Mouse (Mus musculus): Measurements from ENCODE around the gene Hs3st3b1. TPM values are rescaled to one million over a fixed set of nuclear protein-coding genes. Genes with fewer than 3 reads are reported as not detected.

The Hs3st3b1 gene
- polyA plus RNA-seq, 1 experiment = 9.6 TPM

DNA sequence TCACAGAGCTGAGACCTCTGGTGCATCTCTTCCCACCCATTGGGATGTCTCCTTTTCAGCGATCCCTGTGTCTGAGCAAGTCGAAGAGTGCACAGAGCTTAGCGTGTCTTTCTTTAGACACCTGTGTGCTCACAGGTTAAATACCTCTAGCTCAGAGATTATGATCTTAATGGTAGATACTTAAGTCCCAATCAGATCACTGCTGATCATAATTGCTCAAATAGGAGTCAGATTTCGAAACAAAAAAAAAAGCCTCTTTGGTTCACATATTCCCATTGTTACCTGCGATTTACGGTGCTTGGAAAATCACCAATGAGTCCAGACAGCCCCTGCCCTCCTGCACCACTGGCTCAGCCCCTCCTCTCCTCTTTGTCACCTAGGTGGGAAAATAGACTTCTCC, 28.5 kb downstream of the Hs3st3b1 start:
- 91% methylated on average over 6 of the region's 6 CpGs for WGBS
- no peak for DNase-seq (ENCODE audit: low read depth in 1 of 2, low spot score in 2 of 2)
- H3K27ac ChIP-seq (ENCODE audit: insufficient read depth, low read length) = no peak overlapping the region
- TF ChIP-seq POLR2A (IDR thresholded peaks at IDR 0.05; ENCODE audit: low read depth, low read length) = no peak
- TF ChIP-seq CTCF (IDR thresholded peaks at IDR 0.05; ENCODE audit: extremely low read depth, insufficient read depth, insufficient read length, insufficient replicate concordance) = no peak
- H3K36me3 ChIP-seq (ENCODE audit: control insufficient read depth, insufficient read depth, low read length) = no peaks in the 10 kb centered on the region
- H3K4me3 ChIP-seq (ENCODE audit: extremely low read depth, insufficient read depth, insufficient read length) = no peak overlapping the region
- no peaks in the 10 kb centered on the region for H3K27me3 ChIP-seq (ENCODE audit: control insufficient read depth, insufficient read depth, low read length)
- no peaks in the 10 kb centered on the region; the same call in 1 of the 2 replicates for H3K4me1 ChIP-seq (ENCODE audit: control insufficient read depth, insufficient read depth, insufficient read length)

GRCm38 (mm10) chr11:63891479-63892020, 30.5 kb downstream of the Hs3st3b1 start:
- H3K27me3 ChIP-seq (ENCODE audit: control insufficient read depth, insufficient read depth, low read length) = no peaks in the 10 kb centered on the region
- no peak overlapping the region for H3K27ac ChIP-seq (ENCODE audit: insufficient read depth, low read length)
- TF ChIP-seq CTCF (IDR thresholded peaks at IDR 0.05; ENCODE audit: extremely low read depth, insufficient read depth, insufficient read length, insufficient replicate concordance) (no peak), POLR2A (IDR thresholded peaks at IDR 0.05; ENCODE audit: low read depth, low read length) (no peak)
- no peaks in the 10 kb centered on the region for H3K36me3 ChIP-seq (ENCODE audit: control insufficient read depth, insufficient read depth, low read length)
- no peak for DNase-seq (ENCODE audit: low read depth in 1 of 2, low spot score in 2 of 2)
- H3K4me3 ChIP-seq (ENCODE audit: extremely low read depth, insufficient read depth, insufficient read length) = no peak overlapping the region
- H3K4me1 ChIP-seq (ENCODE audit: control insufficient read depth, insufficient read depth, insufficient read length) = no peaks in the 10 kb centered on the region
- 64% methylated on average over 7 of the region's 7 CpGs for WGBS

GRCm38 (mm10) chr11:63883385-63883784, 38.7 kb downstream of the Hs3st3b1 start:
- no peak overlapping the region for H3K27ac ChIP-seq (ENCODE audit: insufficient read depth, low read length)
- H3K4me1 ChIP-seq (ENCODE audit: control insufficient read depth, insufficient read depth, insufficient read length) = no peaks in the 10 kb centered on the region
- no peak overlapping the region for H3K4me3 ChIP-seq (ENCODE audit: extremely low read depth, insufficient read depth, insufficient read length)
- WGBS = 90% methylated on average over 3 of the region's 3 CpGs
- no peaks in the 10 kb centered on the region for H3K27me3 ChIP-seq (ENCODE audit: control insufficient read depth, insufficient read depth, low read length)
- TF ChIP-seq CTCF (IDR thresholded peaks at IDR 0.05; ENCODE audit: extremely low read depth, insufficient read depth, insufficient read length, insufficient replicate concordance) = no peak
- no peak for TF ChIP-seq POLR2A (IDR thresholded peaks at IDR 0.05; ENCODE audit: low read depth, low read length)
- H3K36me3 ChIP-seq (ENCODE audit: control insufficient read depth, insufficient read depth, low read length) = no peaks in the 10 kb centered on the region
- no peak for DNase-seq (ENCODE audit: low read depth in 1 of 2, low spot score in 2 of 2)

DNA sequence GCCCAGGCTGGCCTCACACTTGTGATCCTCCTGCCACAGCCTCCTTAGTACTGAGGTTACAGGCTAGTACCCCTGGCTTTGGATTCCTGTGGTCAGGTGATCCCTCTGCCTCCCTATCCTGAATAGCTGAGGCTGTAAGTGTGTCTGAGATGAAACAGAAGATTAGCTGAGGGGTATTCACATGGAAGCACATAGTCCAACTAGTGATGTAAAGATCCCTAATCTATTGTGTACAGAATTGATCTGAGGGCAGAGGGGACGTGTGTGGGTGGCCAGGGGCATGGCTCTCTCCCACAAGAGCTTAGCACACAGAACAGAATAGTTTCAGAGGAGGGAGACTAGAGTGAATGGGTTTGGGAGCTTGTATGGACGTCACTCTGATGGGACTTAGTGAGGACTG, 41.8 kb downstream of the Hs3st3b1 start:
- Histone ChIP-seq H3K36me3 (ENCODE audit: control insufficient read depth, insufficient read depth, low read length) (no peaks in the 10 kb centered on the region), H3K4me3 (ENCODE audit: extremely low read depth, insufficient read depth, insufficient read length) (no peak overlapping the region), H3K27me3 (ENCODE audit: control insufficient read depth, insufficient read depth, low read length) (no peaks in the 10 kb centered on the region), H3K4me1 (ENCODE audit: control insufficient read depth, insufficient read depth, insufficient read length) (no peaks in the 10 kb centered on the region), H3K27ac (ENCODE audit: insufficient read depth, low read length) (no peak overlapping the region)
- TF ChIP-seq POLR2A (IDR thresholded peaks at IDR 0.05; ENCODE audit: low read depth, low read length) = no peak
- TF ChIP-seq CTCF (IDR thresholded peaks at IDR 0.05; ENCODE audit: extremely low read depth, insufficient read depth, insufficient read length, insufficient replicate concordance) = no peak
- WGBS = 80% methylated on average over 2 of the region's 2 CpGs
- DNase-seq (ENCODE audit: low read depth in 1 of 2, low spot score in 2 of 2) = no peak

DNA sequence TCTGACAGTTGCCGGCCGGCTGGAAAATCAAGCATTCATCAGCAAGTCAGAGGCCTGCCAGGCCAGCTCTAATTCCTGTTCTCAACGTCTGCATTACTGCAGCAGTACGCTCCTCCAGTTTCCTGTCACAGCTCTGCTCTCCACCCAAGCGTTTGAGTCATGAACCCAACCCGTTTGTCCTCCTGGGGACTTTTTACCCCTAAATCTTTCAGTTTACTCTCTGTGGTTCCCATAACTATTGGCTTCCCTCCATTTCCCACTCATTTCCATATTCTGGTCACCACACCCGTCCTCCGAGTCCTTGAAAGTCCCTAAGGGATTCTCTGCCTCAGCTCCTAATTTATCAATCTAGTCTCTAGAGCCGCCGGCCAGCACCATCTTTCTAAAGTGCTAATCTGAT, 42.8 kb downstream of the Hs3st3b1 start:
- no peak for DNase-seq (ENCODE audit: low read depth in 1 of 2, low spot score in 2 of 2)
- 46% methylated on average over 10 of the region's 10 CpGs for WGBS
- Histone ChIP-seq H3K4me1 (ENCODE audit: control insufficient read depth, insufficient read depth, insufficient read length) (no peaks in the 10 kb centered on the region), H3K27ac (ENCODE audit: insufficient read depth, low read length) (no peak overlapping the region), H3K36me3 (ENCODE audit: control insufficient read depth, insufficient read depth, low read length) (no peaks in the 10 kb centered on the region), H3K4me3 (ENCODE audit: extremely low read depth, insufficient read depth, insufficient read length) (no peak overlapping the region), H3K27me3 (ENCODE audit: control insufficient read depth, insufficient read depth, low read length) (no peaks in the 10 kb centered on the region)
- no peak for TF ChIP-seq CTCF (IDR thresholded peaks at IDR 0.05; ENCODE audit: extremely low read depth, insufficient read depth, insufficient read length, insufficient replicate concordance)

GRCm38 (mm10) chr11:63878616-63879015, 43.5 kb downstream of the Hs3st3b1 start:
- Histone ChIP-seq H3K27me3 (ENCODE audit: control insufficient read depth, insufficient read depth, low read length) (no peaks in the 10 kb centered on the region), H3K36me3 (ENCODE audit: control insufficient read depth, insufficient read depth, low read length) (no peaks in the 10 kb centered on the region), H3K4me1 (ENCODE audit: control insufficient read depth, insufficient read depth, insufficient read length) (no peaks in the 10 kb centered on the region), H3K4me3 (ENCODE audit: extremely low read depth, insufficient read depth, insufficient read length) (no peak overlapping the region), H3K27ac (ENCODE audit: insufficient read depth, low read length) (no peak overlapping the region)
- 96% methylated on average over 4 of the region's 4 CpGs for WGBS
- DNase-seq (ENCODE audit: low read depth in 1 of 2, low spot score in 2 of 2) = no peak
- TF ChIP-seq POLR2A (IDR thresholded peaks at IDR 0.05; ENCODE audit: low read depth, low read length) = no peak
- TF ChIP-seq CTCF (IDR thresholded peaks at IDR 0.05; ENCODE audit: extremely low read depth, insufficient read depth, insufficient read length, insufficient replicate concordance) = no peak

DNA sequence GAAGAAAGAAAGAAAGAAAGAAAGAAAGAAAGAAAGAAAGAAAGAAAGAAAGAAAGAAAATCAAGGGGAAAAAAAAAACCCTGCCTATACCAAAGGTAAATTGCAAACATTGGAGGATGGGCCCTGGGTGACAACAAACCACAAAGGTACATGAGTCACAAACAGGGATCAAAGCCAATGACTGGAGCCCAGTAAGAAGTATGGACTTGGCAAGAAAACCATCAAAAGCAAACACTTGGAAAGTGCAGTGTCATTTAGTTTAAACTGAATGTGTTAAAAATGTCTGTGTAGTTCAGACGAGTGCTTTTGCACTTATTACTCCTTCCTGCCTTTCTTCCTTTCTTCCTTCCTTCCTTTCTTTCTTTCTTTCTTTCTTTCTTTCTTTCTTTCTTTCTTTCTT, 59.3 kb downstream of the Hs3st3b1 start:
- 12% methylated on average over 1 of the region's 1 CpGs for WGBS
- TF ChIP-seq POLR2A (IDR thresholded peaks at IDR 0.05; ENCODE audit: low read depth, low read length) = no peak
- no peak for TF ChIP-seq CTCF (IDR thresholded peaks at IDR 0.05; ENCODE audit: extremely low read depth, insufficient read depth, insufficient read length, insufficient replicate concordance)
- Histone ChIP-seq H3K4me1 (ENCODE audit: control insufficient read depth, insufficient read depth, insufficient read length) (no peaks in the 10 kb centered on the region), H3K36me3 (ENCODE audit: control insufficient read depth, insufficient read depth, low read length) (no peaks in the 10 kb centered on the region), H3K27me3 (ENCODE audit: control insufficient read depth, insufficient read depth, low read length) (no peaks in the 10 kb centered on the region), H3K4me3 (ENCODE audit: extremely low read depth, insufficient read depth, insufficient read length) (no peak overlapping the region), H3K27ac (ENCODE audit: insufficient read depth, low read length) (no peak overlapping the region)
- DNase-seq (ENCODE audit: low read depth in 1 of 2, low spot score in 2 of 2) = no peak

All from spleen, adult 2 months (tissue).